Mouse (Mus musculus): ENCODE measurements at regions not wholly inside any gene's neighbourhood (a gene's known extent, or its start where the extent isn't known, plus 50 kb on each side); places are given as distances from the start of the nearest gene placed in this dataset.

DNA sequence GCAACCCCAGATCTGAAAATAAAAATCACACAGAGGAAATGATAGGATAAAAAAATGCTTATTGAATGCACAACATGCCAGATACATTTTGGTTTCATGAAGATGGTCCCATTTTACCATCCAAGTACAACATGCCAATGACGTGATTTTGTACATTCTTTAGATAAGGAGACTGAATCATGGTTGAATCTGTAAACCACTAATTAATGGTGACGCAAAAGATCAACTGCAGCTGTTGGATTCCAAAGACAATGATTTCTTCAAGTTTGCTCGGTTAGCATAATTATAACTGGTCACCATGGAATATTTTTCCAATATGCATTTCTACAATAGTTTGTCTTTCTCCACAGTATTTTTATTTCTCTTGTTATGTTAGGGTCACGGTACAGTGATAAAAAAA lies 336.6 kb downstream of the Tmem182 start:
- TF ChIP-seq GATA1 (IDR thresholded peaks at IDR 0.05; ENCODE audit: borderline replicate concordance, low read length) = no peak
- TF ChIP-seq CTCF (IDR thresholded peaks at IDR 0.05; ENCODE audit: low read depth, low read length) = no peak
- no peak for TF ChIP-seq GATA2 (IDR thresholded peaks at IDR 0.05; ENCODE audit: borderline replicate concordance, low read depth, low read length)
- no peak for TF ChIP-seq POLR2AphosphoS5 (IDR thresholded peaks at IDR 0.05; ENCODE audit: insufficient replicate concordance, low read depth, low read length)
